Mouse (Mus musculus) embryonic facial prominence, embryonic 14.5 days (tissue): ENCODE measurements at regions not wholly inside any gene's neighbourhood (a gene's known extent, or its start where the extent isn't known, plus 50 kb on each side); places are given as distances from the start of the nearest gene placed in this dataset.
"Not testable (repeated sequence)": the region's sequence is repeated elsewhere in the genome, so short reads cannot be mapped to it uniquely, and the experiment has no call there.

Experiments
- ATAC-seq: fragments of 200-750 bp; cut with Nextera tagmentation; 2 replicates; pipeline ENCODE4 v1.8.0; 2017; ENCODE audit warnings: low read depth, moderate number of reproducible peaks, moderate TSS enrichment
- DNase-seq: peaks from one replicate; pipeline ENCODE4 v3.0.0-alpha.2; 2015; ENCODE audit warnings: low spot score
- H3K27ac ChIP-seq: fragments of 300-500 bp; sonication (generic); replicated peaks from 2 replicates; pipeline ENCODE4 v1.5.1; 2014; ENCODE audit warnings: low read depth, mild to moderate bottlenecking, low read length, moderate library complexity
- H3K27me3 ChIP-seq: fragments of 300-500 bp; sonication (generic); replicated peaks from 2 replicates; pipeline ENCODE4 v1.6.1; 2014; ENCODE audit warnings: low read length; ENCODE audit not compliant: control insufficient read depth, insufficient read depth
- H3K36me3 ChIP-seq: fragments of 300-500 bp; sonication (generic); 2 replicates; pipeline ENCODE4 v1.6.1; 2014; ENCODE audit warnings: low read length, mixed read lengths; ENCODE audit not compliant: control insufficient read depth, insufficient read depth
- H3K4me1 ChIP-seq: fragments of 300-500 bp; sonication (generic); 2 replicates; pipeline ENCODE4 v1.6.1; 2014; ENCODE audit warnings: antibody characterized with exemption, low read length; ENCODE audit not compliant: control insufficient read depth, insufficient read depth
- H3K4me2 ChIP-seq: fragments of 300-500 bp; sonication (generic); 2 replicates; pipeline ENCODE4 v1.6.1; 2014; ENCODE audit warnings: low read depth, mild to moderate bottlenecking, low read length, moderate library complexity, mixed read lengths
- H3K4me3 ChIP-seq: fragments of 300-500 bp; sonication (generic); 2 replicates; pipeline ENCODE4 v1.5.1; 2014; ENCODE audit warnings: low read depth, mild to moderate bottlenecking, low read length
- H3K9ac ChIP-seq: fragments of 300-500 bp; sonication (generic); 2 replicates; pipeline ENCODE4 v1.6.1; 2014; ENCODE audit warnings: low read depth, mild to moderate bottlenecking, low read length, moderate library complexity, mixed read lengths
- H3K9me3 ChIP-seq: fragments of 300-500 bp; sonication (generic); 2 replicates; pipeline ENCODE4 v1.6.1; 2016; ENCODE audit warnings: low read length; ENCODE audit not compliant: control insufficient read depth
- WGBS: fragments of 180-500 bp; shearing (Covaris S2); extraction: QIAGEN DNeasy Blood & Tissue Kit; methylation state at CpG from one replicate; pipeline ENCODE4 v1.1.7; 2014; 5-methylcytosine and 5-hydroxymethylcytosine counted together

DNA sequence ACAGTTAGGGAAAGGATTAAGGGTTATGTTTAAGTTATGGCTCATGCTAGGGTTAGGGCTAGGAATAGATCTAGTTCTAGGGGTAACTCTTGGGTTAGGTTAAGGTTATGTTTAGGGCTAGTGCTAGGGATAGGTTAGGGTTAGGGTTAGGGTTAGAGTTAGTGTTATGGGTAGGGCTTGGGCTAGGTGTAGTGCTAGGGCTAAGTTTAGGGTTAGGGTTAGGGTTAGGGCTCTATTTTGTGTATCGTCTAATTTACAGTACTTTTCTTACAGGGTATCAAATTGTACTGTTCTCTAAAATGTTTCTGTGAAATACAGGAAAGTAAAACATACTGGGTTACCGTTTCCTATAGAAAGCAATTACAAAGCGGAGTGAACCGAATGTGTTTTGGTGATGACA is 64.8 kb downstream of the Ptchd3 start:
- ATAC-seq, result no peak

DNA sequence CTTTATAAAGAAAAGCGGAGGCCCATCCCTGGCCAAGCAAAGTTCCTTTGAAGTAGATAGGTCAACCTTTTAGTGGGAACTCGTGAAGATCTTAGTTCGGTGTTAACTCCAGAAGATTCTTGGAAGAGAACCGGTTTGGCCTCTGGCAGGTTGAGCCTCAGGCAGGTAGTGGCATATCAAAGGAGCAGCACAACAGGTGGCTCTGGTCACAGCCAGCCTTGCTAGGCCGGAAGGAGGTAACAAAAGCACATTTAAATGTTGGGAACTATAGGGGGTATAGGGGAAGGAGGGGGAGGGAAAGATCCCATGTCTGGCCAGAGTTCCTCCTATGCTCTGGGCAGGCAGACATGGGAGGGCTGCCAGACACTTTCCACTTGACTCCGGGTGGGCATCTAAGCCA is 74.3 kb downstream of the Ptchd3 start:
- not testable (repeated sequence) for H3K36me3 ChIP-seq, H3K27ac ChIP-seq, H3K4me2 ChIP-seq, H3K9me3 ChIP-seq, ATAC-seq, H3K4me3 ChIP-seq, H3K4me1 ChIP-seq, H3K9ac ChIP-seq, H3K27me3 ChIP-seq, DNase-seq
- WGBS, result 66% methylated on average over 6 of the region's 6 CpGs

More for the DNA sequence above, 64.8 kb downstream of the Ptchd3 start:
- Histone ChIP-seq H3K27me3 (no peaks in the 10 kb centered on the region), H3K36me3 (no peaks in the 10 kb centered on the region), H3K4me1 (no peaks in the 10 kb centered on the region), H3K9ac (no peak overlapping the region), H3K4me3 (no peak overlapping the region), H3K9me3 (no peaks in the 10 kb centered on the region), H3K4me2 (no peak overlapping the region), H3K27ac (no peak overlapping the region)
- no peak for DNase-seq
- 89% methylated on average over 4 of the region's 4 CpGs for WGBS

GRCm38 (mm10) chr11:121924631-121925030 is 94.6 kb downstream of the Ptchd3 start:
- not testable (repeated sequence) for H3K4me2 ChIP-seq, H3K27me3 ChIP-seq, H3K4me3 ChIP-seq, H3K27ac ChIP-seq, H3K4me1 ChIP-seq, H3K9ac ChIP-seq, ATAC-seq, DNase-seq, H3K36me3 ChIP-seq, H3K9me3 ChIP-seq
- 88% methylated on average over 10 of the region's 10 CpGs for WGBS

DNA sequence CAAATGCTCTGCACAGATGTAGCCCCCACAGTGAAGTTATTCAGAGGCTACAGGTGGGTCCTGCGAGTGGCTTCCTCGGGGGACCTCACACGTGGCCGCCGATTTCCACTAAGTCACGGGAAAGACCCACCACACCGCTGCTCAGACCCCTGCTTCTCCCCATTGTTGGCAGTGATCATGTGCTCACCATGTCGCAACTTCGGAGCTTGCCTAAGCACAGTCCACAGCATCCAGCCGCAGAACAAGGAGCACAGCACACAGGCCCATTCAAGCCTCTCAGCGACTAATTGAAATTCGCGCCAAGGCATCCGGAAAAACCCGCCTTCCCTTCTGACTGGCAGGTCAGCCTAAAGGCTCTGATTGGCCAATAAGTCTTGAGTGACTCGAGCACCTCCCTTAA is 95.0 kb downstream of the Ptchd3 start:
- H3K36me3 ChIP-seq, H3K9ac ChIP-seq, H3K9me3 ChIP-seq, ATAC-seq, H3K4me2 ChIP-seq, H3K27ac ChIP-seq, DNase-seq, H3K4me3 ChIP-seq, H3K4me1 ChIP-seq, H3K27me3 ChIP-seq: not testable (repeated sequence)
- WGBS, result 38% methylated on average over 15 of the region's 16 CpGs

GRCm38 (mm10) chr11:121951726-121952125 is 121.7 kb downstream of the Ptchd3 start:
- not testable (repeated sequence) for H3K27me3 ChIP-seq, H3K27ac ChIP-seq, H3K4me1 ChIP-seq, H3K4me3 ChIP-seq, H3K9ac ChIP-seq, H3K4me2 ChIP-seq, H3K9me3 ChIP-seq, ATAC-seq, H3K36me3 ChIP-seq
- WGBS, result 61% methylated on average over 6 of the region's 6 CpGs
- DNase-seq, result peak; percentile 3

DNA sequence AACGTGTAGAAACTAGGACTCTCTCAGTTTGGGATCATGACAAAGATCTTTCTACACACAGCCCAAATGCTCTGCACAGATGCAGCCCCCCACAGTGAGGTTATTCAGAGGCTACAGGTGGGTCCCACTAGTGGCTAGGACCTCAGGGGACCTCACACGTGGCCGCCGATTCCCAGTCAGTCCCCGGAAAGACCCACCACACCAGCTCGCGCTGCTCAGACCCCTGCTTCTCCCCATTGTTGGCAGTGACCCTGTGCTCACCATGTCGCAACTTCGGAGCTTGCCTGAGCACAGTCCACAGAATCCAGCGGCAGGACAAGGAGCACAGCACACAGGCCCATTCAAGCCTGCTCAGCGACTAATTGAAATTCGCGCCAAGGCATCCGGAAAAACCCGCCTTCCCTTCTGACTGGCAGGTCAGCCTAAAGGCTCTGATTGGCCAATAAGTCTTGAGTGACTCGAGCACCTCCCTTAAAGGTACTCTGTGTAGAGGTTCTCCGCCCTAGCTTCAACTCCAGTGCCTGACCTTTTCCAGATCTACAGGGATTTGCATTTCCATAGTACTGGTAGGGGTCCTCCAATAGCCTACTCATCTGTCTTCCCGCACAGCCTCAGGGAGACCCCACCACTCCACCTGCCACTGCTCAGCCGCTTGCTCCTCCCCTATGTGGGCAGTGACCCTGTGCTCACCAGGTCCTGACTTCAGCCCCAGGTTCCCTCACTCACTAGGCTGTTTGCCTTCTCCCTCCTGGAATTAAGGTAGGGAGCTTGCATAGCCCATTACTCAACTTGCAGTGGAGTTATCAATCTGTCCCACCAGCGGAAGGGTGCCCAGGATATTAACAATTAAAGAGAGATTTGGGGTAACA is 126.6 kb downstream of the Ptchd3 start:
- ATAC-seq, H3K36me3 ChIP-seq, H3K9me3 ChIP-seq, H3K4me1 ChIP-seq, H3K4me3 ChIP-seq, H3K27me3 ChIP-seq, DNase-seq, H3K27ac ChIP-seq, H3K9ac ChIP-seq: not testable (repeated sequence)
- 0 out of 2 replicates have a peak overlapping the region, but pooled peaks have one; percentile 15 for H3K4me2 ChIP-seq
- whole genome bisulfite sequencing, result 15% methylated on average over 18 of the region's 20 CpGs

GRCm38 (mm10) chr11:121958735-121959134 is 128.7 kb downstream of the Ptchd3 start:
- H3K9me3 ChIP-seq, H3K27me3 ChIP-seq, H3K27ac ChIP-seq, ATAC-seq, DNase-seq, H3K36me3 ChIP-seq, H3K9ac ChIP-seq, H3K4me1 ChIP-seq, H3K4me2 ChIP-seq, H3K4me3 ChIP-seq: not testable (repeated sequence)
- 78% methylated on average over 5 of the region's 5 CpGs for WGBS

- DNase-seq, H3K9me3 ChIP-seq, H3K9ac ChIP-seq, H3K4me1 ChIP-seq, H3K4me2 ChIP-seq, H3K27me3 ChIP-seq, H3K36me3 ChIP-seq, H3K4me3 ChIP-seq, H3K27ac ChIP-seq, ATAC-seq: not testable (repeated sequence)
Observed at GRCm38 (mm10) chr11:121964111-121964510, 134.1 kb downstream of the Ptchd3 start.

DNA sequence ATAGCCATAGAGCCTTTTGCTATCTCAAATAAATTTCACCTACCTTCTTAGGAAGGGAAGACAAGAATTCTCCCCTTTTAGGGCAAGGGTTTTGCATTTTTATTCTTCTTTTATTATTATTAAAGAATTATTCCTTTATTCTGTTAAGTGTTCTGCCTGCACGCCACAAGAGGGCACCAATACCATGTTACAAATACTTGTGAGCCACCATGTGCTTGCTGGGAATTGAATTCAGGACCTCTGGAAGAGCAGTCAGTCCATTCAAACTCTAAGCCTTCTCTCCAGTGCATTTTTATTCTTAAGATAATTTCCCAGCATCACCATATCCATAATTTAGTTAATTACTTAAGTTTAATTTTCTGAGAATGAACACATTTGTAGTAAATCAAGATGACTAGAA is 135.9 kb downstream of the Ptchd3 start:
- ATAC-seq, H3K27me3 ChIP-seq, H3K27ac ChIP-seq, H3K36me3 ChIP-seq, H3K4me2 ChIP-seq, H3K4me3 ChIP-seq, H3K9ac ChIP-seq, H3K9me3 ChIP-seq, H3K4me1 ChIP-seq, DNase-seq: not testable (repeated sequence)
- 2% methylated on average over 1 of the region's 1 CpGs for WGBS
